Mouse (Mus musculus): ENCODE results near the gene Vmn1r230.

GRCm38 (mm10) chr17:20811255-20811654 lies 29.0 kb upstream of the Vmn1r230 start, which contains the start of gene Vmn1r229:
- no peak for TF ChIP-seq CTCF (IDR thresholded peaks at IDR 0.05; ENCODE audit: extremely low read depth, insufficient read depth, low read length)
- no peak for TF ChIP-seq POLR2A (IDR thresholded peaks at IDR 0.05; ENCODE audit: extremely low read depth, insufficient read depth, low read length)

Measured in cortical plate, adult 2 months (tissue).